Mouse (Mus musculus): ENCODE results near the gene Lingo4. TPM values are rescaled to one million over a fixed set of nuclear protein-coding genes. Genes with fewer than 3 reads are reported as not detected.

Lingo4 gene
- polyA plus RNA-seq (2012; rRNA removed) (0.01 TPM in 2 replicates), polyA plus RNA-seq (2014; fragmentation: Nextera tagmentation; extraction: Ambion mirVana) (0.04 TPM in 1 of 2 replicates, not detected in the other)

GRCm38 (mm10) chr3:94398217-94398616 is at the start of gene Lingo4:
Gene Lingo4, plus strand, starts transcription at chr3:94398517.
- ATAC-seq (ENCODE audit: insufficient read depth): no peak
- Histone ChIP-seq H3K4me2 (ENCODE audit: low read depth) (no peak within 1 kb of the TSS), H3K9me3 (ENCODE audit: control insufficient read depth, low read length) (no peaks in the 10 kb centered on the region), H3K27ac (no peak within 1 kb of the TSS), H3K9ac (replicated peaks) (no peak within 1 kb of the TSS), H3K36me3 (replicated peaks; ENCODE audit: control insufficient read depth, insufficient read depth, low read depth) (no peaks in the 10 kb centered on the region), H3K4me1 (replicated peaks; ENCODE audit: control insufficient read depth in 2 of 2, insufficient read depth in 2 of 2, low read length in 1 of 2) (no peaks in the 10 kb centered on the region), H3K4me3 (ENCODE audit: insufficient read depth in 1 of 2, low read depth in 2 of 2, low read length in 2 of 2) (no peak within 1 kb of the TSS), H3K27me3 (ENCODE audit: control insufficient read depth, insufficient read depth, low read length) (peaks cover 22% of the 10 kb centered on the region)
- DNase-seq (ENCODE audit: low read depth in 3 of 3, low spot score in 3 of 3): no peak
- 58% methylated on average over 6 of the region's 6 CpGs for WGBS (ENCODE audit: insufficient replicate concordance)
- no peak for TF ChIP-seq EP300 (IDR thresholded peaks at IDR 0.05; ENCODE audit: low read depth)

DNA sequence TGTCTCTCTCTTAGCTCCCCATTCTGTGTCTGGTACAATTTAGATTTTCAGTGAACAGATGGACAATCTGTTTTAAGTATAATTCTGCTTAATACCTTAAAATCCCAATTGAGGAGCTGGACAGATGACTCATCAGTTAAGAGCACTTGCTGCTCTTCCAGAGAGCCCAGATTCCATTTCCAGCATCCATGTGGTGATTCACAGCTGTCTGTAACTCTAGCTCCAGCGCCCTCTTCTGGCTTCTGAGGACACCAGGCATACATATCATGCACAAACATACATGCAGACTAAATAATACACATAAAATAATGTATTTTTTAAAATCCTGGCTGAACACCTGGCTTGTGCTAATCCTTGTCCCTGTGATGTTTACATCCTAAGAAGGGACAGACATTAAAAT is 37.5 kb upstream of the Lingo4 start:
- no peaks in the 10 kb centered on the region for H3K9me3 ChIP-seq (ENCODE audit: control insufficient read depth, low read length)
- no peaks in the 10 kb centered on the region for H3K4me1 ChIP-seq (replicated peaks; ENCODE audit: control insufficient read depth in 2 of 2, insufficient read depth in 2 of 2, low read length in 1 of 2)
- TF ChIP-seq EP300 (IDR thresholded peaks at IDR 0.05; ENCODE audit: low read depth) (no peak), CTCF (IDR thresholded peaks at IDR 0.05; ENCODE audit: low read depth) (no peak; the same call in 1 of the 2 replicates)
- no peak overlapping the region for H3K27ac ChIP-seq
- no peak overlapping the region for H3K4me2 ChIP-seq (ENCODE audit: low read depth)
- ATAC-seq (ENCODE audit: insufficient read depth) (no peak), DNase-seq (ENCODE audit: low read depth in 3 of 3, low spot score in 3 of 3) (no peak)
- peaks cover 29% of the 10 kb centered on the region for H3K27me3 ChIP-seq (ENCODE audit: control insufficient read depth, insufficient read depth, low read length)
- no peak overlapping the region for H3K4me3 ChIP-seq (ENCODE audit: insufficient read depth in 1 of 2, low read depth in 2 of 2, low read length in 2 of 2)
- no peak overlapping the region for H3K9ac ChIP-seq (replicated peaks)
- WGBS (ENCODE audit: insufficient replicate concordance): 3% methylated on average over 1 of the region's 1 CpGs
- H3K36me3 ChIP-seq (replicated peaks; ENCODE audit: control insufficient read depth, insufficient read depth, low read depth): no peaks in the 10 kb centered on the region

DNA sequence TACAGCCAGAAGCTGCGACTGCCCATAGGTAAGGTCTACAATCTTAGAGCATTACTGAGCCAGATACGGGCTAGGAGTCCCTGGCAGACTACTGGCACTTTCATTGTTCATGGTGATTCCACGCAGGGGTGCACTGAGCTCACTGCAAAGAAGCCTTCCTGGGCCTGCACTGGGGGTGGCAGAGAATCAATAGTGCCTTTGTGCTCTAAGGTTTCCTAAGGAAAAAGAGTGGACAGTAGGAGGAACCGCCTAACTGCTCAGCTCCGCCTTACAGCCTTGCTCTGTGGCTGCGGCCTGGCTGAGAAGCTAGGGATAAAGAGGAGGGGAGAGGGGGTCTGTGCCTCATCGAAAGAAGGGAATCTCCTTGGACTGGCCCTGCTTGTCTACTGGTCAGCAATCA is 36.2 kb upstream of the Lingo4 start, which contains the start of gene C2cd4d:
C2cd4d (plus strand) TSS at position 301 of the 400 bp plus-strand sequence.
- Histone ChIP-seq H3K4me1 (replicated peaks; ENCODE audit: control insufficient read depth in 2 of 2, insufficient read depth in 2 of 2, low read length in 1 of 2) (no peaks in the 10 kb centered on the region), H3K36me3 (replicated peaks; ENCODE audit: control insufficient read depth, insufficient read depth, low read depth) (no peaks in the 10 kb centered on the region), H3K9ac (replicated peaks) (no peak within 1 kb of the TSS), H3K9me3 (ENCODE audit: control insufficient read depth, low read length) (no peaks in the 10 kb centered on the region), H3K4me2 (ENCODE audit: low read depth) (peak within 1 kb of the TSS; percentile 51), H3K27ac (no peak within 1 kb of the TSS), H3K27me3 (ENCODE audit: control insufficient read depth, insufficient read depth, low read length) (peaks cover 29% of the 10 kb centered on the region), H3K4me3 (ENCODE audit: insufficient read depth in 1 of 2, low read depth in 2 of 2, low read length in 2 of 2) (no peak within 1 kb of the TSS)
- TF ChIP-seq EP300 (IDR thresholded peaks at IDR 0.05; ENCODE audit: low read depth) (no peak), CTCF (IDR thresholded peaks at IDR 0.05; ENCODE audit: low read depth) (no peak)
- WGBS (ENCODE audit: insufficient replicate concordance): 59% methylated on average over 7 of the region's 7 CpGs
- no peak for DNase-seq (ENCODE audit: low read depth in 3 of 3, low spot score in 3 of 3)
- no peak for ATAC-seq (ENCODE audit: insufficient read depth)

DNA sequence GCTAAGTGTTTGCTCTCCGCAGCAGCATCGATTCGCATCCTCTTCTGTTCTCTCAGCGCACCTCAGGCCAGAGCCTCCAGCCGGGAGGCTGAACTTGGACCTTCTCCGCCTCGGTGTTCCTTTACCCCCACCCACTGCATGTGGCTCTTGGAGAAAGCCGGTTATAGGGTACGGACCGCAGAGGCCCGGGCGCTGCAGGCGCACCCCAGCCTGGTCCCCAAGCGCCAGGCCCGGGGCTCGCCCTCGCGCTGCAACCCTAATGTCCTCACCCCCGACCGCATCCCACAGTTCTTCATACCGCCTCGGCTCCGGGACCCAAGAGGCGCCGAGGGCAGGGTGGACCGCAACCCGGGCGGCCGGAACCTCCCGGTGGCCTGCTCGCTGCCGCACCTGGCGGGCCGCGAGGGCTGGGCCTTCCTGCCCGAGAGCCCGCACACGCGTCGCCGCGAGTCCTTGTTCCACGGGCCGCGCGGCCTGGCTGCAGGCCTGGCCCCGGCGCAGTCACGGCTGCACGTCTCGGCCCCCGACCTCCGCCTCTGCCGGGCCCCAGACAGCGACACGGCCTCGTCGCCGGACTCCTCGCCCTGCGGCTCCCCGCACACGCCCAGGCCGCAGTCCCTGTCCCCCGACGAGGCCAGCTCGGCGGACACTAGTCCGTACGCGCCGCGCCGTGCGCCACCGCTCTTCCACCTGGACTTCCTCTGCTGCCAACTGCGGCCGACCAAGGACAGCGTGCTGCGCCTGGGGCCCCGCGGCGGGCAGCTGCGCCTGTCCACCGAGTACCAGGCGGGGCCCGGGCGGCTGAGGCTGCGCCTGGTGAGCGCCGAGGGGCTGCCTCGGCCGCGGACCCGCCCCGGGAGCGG is 34.8 kb upstream of the Lingo4 start:
- ATAC-seq (ENCODE audit: insufficient read depth) (no peak), DNase-seq (ENCODE audit: low read depth in 3 of 3, low spot score in 3 of 3) (no peak)
- Histone ChIP-seq H3K9me3 (ENCODE audit: control insufficient read depth, low read length) (no peaks in the 10 kb centered on the region), H3K27ac (no peak overlapping the region), H3K36me3 (replicated peaks; ENCODE audit: control insufficient read depth, insufficient read depth, low read depth) (no peaks in the 10 kb centered on the region), H3K4me2 (ENCODE audit: low read depth) (peak overlapping the region; percentile 51), H3K27me3 (ENCODE audit: control insufficient read depth, insufficient read depth, low read length) (peaks cover 29% of the 10 kb centered on the region), H3K9ac (replicated peaks) (no peak overlapping the region), H3K4me1 (replicated peaks; ENCODE audit: control insufficient read depth in 2 of 2, insufficient read depth in 2 of 2, low read length in 1 of 2) (no peaks in the 10 kb centered on the region; a peak in 1 of 4 replicates), H3K4me3 (ENCODE audit: insufficient read depth in 1 of 2, low read depth in 2 of 2, low read length in 2 of 2) (peak overlapping the region; percentile 4 to 29; a peak in 3 of 4 replicates)
- no peak for TF ChIP-seq CTCF (IDR thresholded peaks at IDR 0.05; ENCODE audit: low read depth)
- no peak for TF ChIP-seq EP300 (IDR thresholded peaks at IDR 0.05; ENCODE audit: low read depth)
- 5% methylated on average over 96 of the region's 97 CpGs for WGBS (ENCODE audit: insufficient replicate concordance)

GRCm38 (mm10) chr3:94364154-94364526 is 34.2 kb upstream of the Lingo4 start:
- ATAC-seq (ENCODE audit: insufficient read depth) (no peak), DNase-seq (ENCODE audit: low read depth in 3 of 3, low spot score in 3 of 3) (no peak)
- 6% methylated on average over 21 of the region's 23 CpGs for WGBS (ENCODE audit: insufficient replicate concordance)
- Histone ChIP-seq H3K4me1 (replicated peaks; ENCODE audit: control insufficient read depth in 2 of 2, insufficient read depth in 2 of 2, low read length in 1 of 2) (no peaks in the 10 kb centered on the region; a peak in 1 of 4 replicates), H3K9me3 (ENCODE audit: control insufficient read depth, low read length) (no peaks in the 10 kb centered on the region), H3K36me3 (replicated peaks; ENCODE audit: control insufficient read depth, insufficient read depth, low read depth) (no peaks in the 10 kb centered on the region), H3K9ac (replicated peaks) (no peak overlapping the region), H3K4me2 (ENCODE audit: low read depth) (peak overlapping the region; percentile 51), H3K27ac (no peak overlapping the region), H3K27me3 (ENCODE audit: control insufficient read depth, insufficient read depth, low read length) (peaks cover 29% of the 10 kb centered on the region), H3K4me3 (ENCODE audit: insufficient read depth in 1 of 2, low read depth in 2 of 2, low read length in 2 of 2) (peak overlapping the region; percentile 4 to 29; a peak in 3 of 4 replicates)
- no peak for TF ChIP-seq EP300 (IDR thresholded peaks at IDR 0.05; ENCODE audit: low read depth)
- no peak for TF ChIP-seq CTCF (IDR thresholded peaks at IDR 0.05; ENCODE audit: low read depth)
